Mouse (Mus musculus) limb, embryonic 11.5 days (tissue): ENCODE data around the gene Lce3b. TPM values are rescaled to one million over a fixed set of nuclear protein-coding genes. Genes with fewer than 3 reads are reported as not detected.

Experiments
- ATAC-seq: fragments of 200-750 bp; cut with Nextera tagmentation; 2 replicates; pipeline ENCODE4 v1.8.0; 2017; ENCODE audit warnings: low read depth; ENCODE audit not compliant: insufficient number of reproducible peaks, low FRiP score, low TSS enrichment
- DNase-seq: peaks from one replicate; pipeline ENCODE4 v3.0.0-alpha.2; 2015; ENCODE audit warnings: low spot score
- H3K27ac ChIP-seq: fragments of 300-500 bp; sonication (generic); replicated peaks from 2 replicates; pipeline ENCODE4 v1.5.1; 2014; ENCODE audit warnings: low read depth, mild to moderate bottlenecking, low read length
- H3K27me3 ChIP-seq: fragments of 300-500 bp; sonication (generic); 2 replicates; pipeline ENCODE4 v1.6.1; 2014; ENCODE audit warnings: mild to moderate bottlenecking, low read length, mixed read lengths; ENCODE audit not compliant: control insufficient read depth, insufficient read depth
- H3K36me3 ChIP-seq: fragments of 300-500 bp; sonication (generic); 2 replicates; pipeline ENCODE4 v1.6.1; 2014; ENCODE audit warnings: mild to moderate bottlenecking, low read length, moderate library complexity, mixed read lengths; ENCODE audit not compliant: control insufficient read depth, insufficient read depth
- H3K4me1 ChIP-seq: fragments of 300-500 bp; sonication (generic); 2 replicates; pipeline ENCODE4 v1.6.1; 2014; ENCODE audit warnings: low read length, mixed read lengths; ENCODE audit not compliant: control insufficient read depth, insufficient read depth
- H3K4me2 ChIP-seq: fragments of 300-500 bp; sonication (generic); 2 replicates; pipeline ENCODE4 v1.6.1; 2014; ENCODE audit warnings: low read depth, mild to moderate bottlenecking, moderate library complexity; ENCODE audit not compliant: severe bottlenecking
- H3K4me3 ChIP-seq: fragments of 300-500 bp; sonication (generic); 2 replicates; pipeline ENCODE4 v1.5.1; 2014; ENCODE audit warnings: low read depth, low read length
- H3K9ac ChIP-seq: fragments of 300-500 bp; sonication (generic); 2 replicates; pipeline ENCODE4 v1.6.1; 2014; ENCODE audit warnings: mild to moderate bottlenecking, low read length
- H3K9me3 ChIP-seq: fragments of 300-500 bp; sonication (generic); 2 replicates; pipeline ENCODE4 v1.6.1; 2016; ENCODE audit warnings: low read length; ENCODE audit not compliant: control insufficient read depth
- WGBS: fragments of 180-500 bp; shearing (Covaris S2); extraction: QIAGEN DNeasy Blood & Tissue Kit; methylation state at CpG from one replicate; pipeline ENCODE4 v1.1.7; 2014; 5-methylcytosine and 5-hydroxymethylcytosine counted together
- polyA plus RNA-seq: library from polyadenylated mRNA; unstranded; fragments of >200 nt; fragmentation: Nextera tagmentation; extraction: Ambion mirVana; gene quantifications from 2 replicates; pipeline ENCODE4 v1.2.1, GENCODE M21; 2014

Gene Lce3b
- not detected in 2 replicates for polyA plus RNA-seq

DNA sequence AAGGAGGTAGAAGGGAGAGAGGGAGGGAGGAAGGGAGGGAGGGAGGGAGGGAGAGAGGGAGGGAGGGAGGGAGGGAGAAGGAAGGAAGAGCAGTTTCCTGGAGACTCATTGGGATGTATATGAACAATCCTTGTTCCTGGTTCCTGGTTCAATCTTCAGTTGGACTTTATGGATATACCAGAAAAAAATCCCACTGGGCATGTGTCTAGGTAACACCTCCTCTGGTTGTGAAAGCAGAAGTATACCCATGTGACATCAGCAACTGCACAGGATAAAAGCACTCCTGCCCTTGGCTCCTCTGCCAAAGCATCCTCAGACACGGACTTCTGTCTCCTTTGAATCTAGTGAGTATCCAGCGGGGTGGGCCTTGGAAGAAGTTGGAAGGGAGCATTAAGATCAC, at the start of gene Lce3b:
Lce3b (plus strand) TSS at position 301 of the 400 bp plus-strand sequence.
- Histone ChIP-seq H3K9me3 (no peaks in the 10 kb centered on the region), H3K9ac (no peak within 1 kb of the TSS), H3K4me3 (no peak within 1 kb of the TSS), H3K27me3 (no peaks in the 10 kb centered on the region), H3K4me2 (no peak within 1 kb of the TSS), H3K4me1 (no peaks in the 10 kb centered on the region), H3K27ac (no peak within 1 kb of the TSS), H3K36me3 (no peaks in the 10 kb centered on the region)
- DNase-seq (no peak), ATAC-seq (no peak)
- WGBS = 71% methylated on average over 2 of the region's 2 CpGs

GRCm38 (mm10) chr3:92894063-92894462, 38.7 kb upstream of the Lce3b start:
- no peak for DNase-seq
- H3K27ac ChIP-seq = no peak overlapping the region
- no peak for ATAC-seq
- no peak overlapping the region for H3K4me2 ChIP-seq
- no peak overlapping the region for H3K4me3 ChIP-seq
- WGBS = 65% methylated on average over 3 of the region's 3 CpGs
- no peaks in the 10 kb centered on the region for H3K4me1 ChIP-seq
- H3K36me3 ChIP-seq = no peaks in the 10 kb centered on the region
- H3K9me3 ChIP-seq = no peaks in the 10 kb centered on the region
- no peak overlapping the region for H3K9ac ChIP-seq
- H3K27me3 ChIP-seq = no peaks in the 10 kb centered on the region

DNA sequence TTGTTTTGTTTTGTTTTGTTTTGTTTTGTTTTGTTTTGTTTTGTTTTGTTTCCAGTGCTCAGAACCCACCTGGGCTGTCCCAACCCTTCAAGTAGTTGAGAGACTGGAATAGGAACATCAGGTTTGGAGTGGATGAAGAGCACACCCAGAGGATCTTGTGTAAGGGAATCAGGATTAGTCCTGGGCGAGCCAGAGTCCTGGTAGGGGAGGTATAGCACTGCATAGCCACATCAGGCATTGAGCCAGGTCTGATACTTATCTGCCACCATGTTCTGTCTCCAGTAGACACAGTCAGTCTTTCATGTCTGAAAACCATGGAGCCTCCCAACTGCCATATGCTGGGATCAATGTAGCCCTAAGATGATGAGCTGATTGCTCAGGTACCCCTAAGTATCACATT, 38.3 kb upstream of the Lce3b start:
- ATAC-seq (no peak), DNase-seq (no peak)
- 67% methylated on average over 1 of the region's 1 CpGs for WGBS
- H3K4me3 ChIP-seq = no peak overlapping the region
- H3K4me1 ChIP-seq = no peaks in the 10 kb centered on the region
- H3K27ac ChIP-seq = no peak overlapping the region
- H3K27me3 ChIP-seq = no peaks in the 10 kb centered on the region
- H3K4me2 ChIP-seq = no peak overlapping the region
- no peaks in the 10 kb centered on the region for H3K36me3 ChIP-seq
- H3K9ac ChIP-seq = no peak overlapping the region
- H3K9me3 ChIP-seq = no peaks in the 10 kb centered on the region

- Histone ChIP-seq H3K27me3 (no peaks in the 10 kb centered on the region), H3K4me2 (no peak overlapping the region), H3K9me3 (no peaks in the 10 kb centered on the region), H3K36me3 (no peaks in the 10 kb centered on the region), H3K4me1 (no peaks in the 10 kb centered on the region), H3K9ac (no peak overlapping the region), H3K4me3 (no peak overlapping the region), H3K27ac (no peak overlapping the region)
- 27% methylated on average over 3 of the region's 3 CpGs for WGBS
- ATAC-seq = no peak
- DNase-seq = peak; percentile 61
Measured at GRCm38 (mm10) chr3:92902992-92903391, 29.8 kb upstream of the Lce3b start.

DNA sequence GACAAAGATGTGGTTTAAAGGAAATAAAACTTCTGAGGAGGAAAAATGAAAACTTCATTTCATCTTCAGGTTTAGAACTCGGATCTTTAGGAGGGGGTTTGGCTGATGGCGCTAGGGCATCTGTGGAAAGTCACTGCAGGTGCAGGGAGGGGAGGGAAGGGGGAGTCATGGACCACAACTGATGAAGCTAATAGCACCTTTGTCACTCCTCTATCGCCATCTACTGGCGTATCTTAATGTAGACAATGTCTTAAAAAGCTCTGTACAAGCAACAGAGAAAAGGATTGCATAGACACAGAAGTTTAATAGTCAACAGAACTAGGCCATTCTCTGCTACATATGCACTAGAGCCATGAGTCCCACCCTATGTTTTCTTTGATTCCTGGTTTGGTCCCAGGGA, 29.1 kb upstream of the Lce3b start:
- Histone ChIP-seq H3K27ac (no peak overlapping the region), H3K4me2 (no peak overlapping the region), H3K27me3 (no peaks in the 10 kb centered on the region), H3K9me3 (no peaks in the 10 kb centered on the region), H3K4me3 (no peak overlapping the region), H3K4me1 (no peaks in the 10 kb centered on the region), H3K9ac (no peak overlapping the region), H3K36me3 (no peaks in the 10 kb centered on the region)
- DNase-seq = no peak
- 33% methylated on average over 4 of the region's 4 CpGs for WGBS
- ATAC-seq = no peak

DNA sequence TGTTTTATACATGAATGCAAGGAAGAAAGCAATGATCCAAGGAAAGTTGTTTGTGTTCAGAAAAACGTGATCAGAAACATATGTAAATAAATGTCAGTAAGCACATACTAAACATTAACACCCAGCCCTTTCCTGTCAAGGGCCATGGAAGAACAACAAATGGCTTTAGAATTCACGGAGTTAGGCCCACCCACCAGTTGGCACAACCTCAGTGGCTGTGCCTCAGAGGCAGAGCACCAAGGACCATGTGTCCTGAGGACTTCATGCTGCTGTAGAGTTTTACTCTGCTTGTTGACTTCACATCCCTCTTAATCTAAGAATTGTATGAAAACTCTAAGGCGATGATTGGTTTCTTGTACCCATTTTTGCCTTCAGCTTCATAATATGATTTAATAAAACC, 27.6 kb upstream of the Lce3b start:
- ATAC-seq (no peak), DNase-seq (no peak)
- Histone ChIP-seq H3K4me2 (no peak overlapping the region), H3K4me1 (no peaks in the 10 kb centered on the region), H3K36me3 (no peaks in the 10 kb centered on the region), H3K27me3 (no peaks in the 10 kb centered on the region), H3K4me3 (no peak overlapping the region), H3K9me3 (no peaks in the 10 kb centered on the region), H3K27ac (no peak overlapping the region), H3K9ac (no peak overlapping the region)
- 55% methylated on average over 3 of the region's 3 CpGs for WGBS

GRCm38 (mm10) chr3:92907571-92907970, 25.2 kb upstream of the Lce3b start:
- H3K27me3 ChIP-seq = no peaks in the 10 kb centered on the region
- no peak overlapping the region for H3K4me3 ChIP-seq
- H3K9me3 ChIP-seq = no peaks in the 10 kb centered on the region
- no peaks in the 10 kb centered on the region for H3K4me1 ChIP-seq
- peak; percentile 33 for DNase-seq
- no peaks in the 10 kb centered on the region for H3K36me3 ChIP-seq
- 29% methylated on average over 4 of the region's 4 CpGs for WGBS
- no peak overlapping the region for H3K27ac ChIP-seq
- ATAC-seq = no peak; the same call in 1 of the 2 replicates
- no peak overlapping the region for H3K4me2 ChIP-seq
- H3K9ac ChIP-seq = no peak overlapping the region

- DNase-seq = peak; percentile 28
- Histone ChIP-seq H3K4me1 (no peaks in the 10 kb centered on the region), H3K27ac (no peak overlapping the region), H3K9me3 (no peaks in the 10 kb centered on the region), H3K9ac (no peak overlapping the region), H3K4me2 (no peak overlapping the region), H3K27me3 (no peaks in the 10 kb centered on the region), H3K4me3 (no peak overlapping the region), H3K36me3 (no peaks in the 10 kb centered on the region)
- 54% methylated on average over 4 of the region's 4 CpGs for WGBS
- ATAC-seq = no peak
Measured at GRCm38 (mm10) chr3:92920364-92920763, 12.4 kb upstream of the Lce3b start.

GRCm38 (mm10) chr3:92926130-92926529, 6.6 kb upstream of the Lce3b start, which contains the start of gene Lce3a:
Gene Lce3a, minus strand, starts transcription at chr3:92926230.
- Histone ChIP-seq H3K27ac (no peak within 1 kb of the TSS), H3K4me3 (no peak within 1 kb of the TSS), H3K4me2 (no peak within 1 kb of the TSS), H3K4me1 (no peaks in the 10 kb centered on the region), H3K36me3 (no peaks in the 10 kb centered on the region), H3K9me3 (no peaks in the 10 kb centered on the region), H3K27me3 (no peaks in the 10 kb centered on the region), H3K9ac (no peak within 1 kb of the TSS)
- DNase-seq = no peak
- WGBS = 72% methylated on average over 2 of the region's 2 CpGs
- ATAC-seq = no peak
